Mouse (Mus musculus): Measurements from ENCODE around the gene Phox2a. TPM values are rescaled to one million over a fixed set of nuclear protein-coding genes. Genes with fewer than 3 reads are reported as not detected.

Phox2a gene
- polyA plus RNA-seq, 1 experiment from 2014 or later = 0.21 TPM

DNA sequence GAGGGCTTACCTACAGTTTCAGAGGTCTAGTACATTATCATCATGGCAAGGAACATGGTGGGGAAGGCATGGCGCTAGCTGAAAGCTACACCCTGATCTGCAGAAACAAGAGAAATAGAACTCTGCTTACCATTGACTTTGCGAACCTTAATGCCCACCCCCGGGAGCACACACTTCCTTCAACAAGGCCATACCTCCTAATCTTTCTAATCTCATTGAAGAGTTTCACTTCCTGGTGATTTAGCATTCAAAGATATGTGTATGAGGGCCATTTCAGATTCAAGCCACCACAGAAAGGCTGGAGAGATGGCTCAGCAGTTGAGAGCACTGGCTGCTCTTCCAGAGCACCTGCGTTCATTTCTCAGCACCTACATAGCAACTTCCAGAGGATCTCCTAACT, 39.0 kb downstream of the Phox2a start, which contains the start of gene Folr2:
Folr2 (minus strand) TSS at position 101 of the 400 bp plus-strand sequence.
- H3K36me3 ChIP-seq (ENCODE audit: control insufficient read depth, insufficient read depth, low read length) = no peaks in the 10 kb centered on the region
- no peaks in the 10 kb centered on the region for H3K27me3 ChIP-seq (ENCODE audit: control insufficient read depth, insufficient read depth, low read depth, low read length)
- no peaks in the 10 kb centered on the region for H3K9me3 ChIP-seq (replicated peaks; ENCODE audit: control insufficient read depth, low read length, poor library complexity, severe bottlenecking)
- ATAC-seq = no peak
- no peak within 1 kb of the TSS for H3K27ac ChIP-seq (ENCODE audit: low read length)
- no peak within 1 kb of the TSS for H3K9ac ChIP-seq (ENCODE audit: low read depth, low read length)
- no peak within 1 kb of the TSS for H3K4me3 ChIP-seq (ENCODE audit: low read depth, low read length)
- H3K4me2 ChIP-seq (ENCODE audit: low read length) = no peak within 1 kb of the TSS
- H3K4me1 ChIP-seq (ENCODE audit: control insufficient read depth, insufficient read depth, low read length) = no peaks in the 10 kb centered on the region
- 89% methylated on average over 4 of the region's 4 CpGs for WGBS

DNA sequence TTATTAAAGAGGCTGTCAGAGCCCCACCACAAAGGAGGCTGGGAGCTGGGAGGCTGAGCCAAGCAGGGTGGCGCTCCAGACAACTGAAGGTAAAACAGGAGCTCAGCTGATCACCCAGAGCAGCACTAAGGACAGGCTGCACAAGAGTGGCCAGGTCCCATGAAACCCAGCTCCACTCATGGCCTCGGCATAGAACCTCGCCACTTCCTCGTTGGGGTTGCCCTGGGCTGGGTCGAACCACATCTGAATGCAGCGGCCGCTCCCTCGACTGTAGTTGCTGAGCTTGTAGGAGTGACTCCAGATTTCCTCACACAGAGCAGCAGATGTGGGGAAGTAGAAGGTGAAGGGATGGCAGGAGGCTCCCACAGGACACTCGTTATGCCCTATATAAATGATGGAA, 40.2 kb downstream of the Phox2a start:
- Histone ChIP-seq H3K4me3 (ENCODE audit: low read depth, low read length) (no peak overlapping the region), H3K9ac (ENCODE audit: low read depth, low read length) (no peak overlapping the region), H3K9me3 (replicated peaks; ENCODE audit: control insufficient read depth, low read length, poor library complexity, severe bottlenecking) (no peaks in the 10 kb centered on the region), H3K27me3 (ENCODE audit: control insufficient read depth, insufficient read depth, low read depth, low read length) (no peaks in the 10 kb centered on the region), H3K4me1 (ENCODE audit: control insufficient read depth, insufficient read depth, low read length) (no peaks in the 10 kb centered on the region), H3K27ac (ENCODE audit: low read length) (no peak overlapping the region), H3K36me3 (ENCODE audit: control insufficient read depth, insufficient read depth, low read length) (no peaks in the 10 kb centered on the region), H3K4me2 (ENCODE audit: low read length) (no peak overlapping the region)
- no peak for ATAC-seq
- 83% methylated on average over 9 of the region's 9 CpGs for WGBS

DNA sequence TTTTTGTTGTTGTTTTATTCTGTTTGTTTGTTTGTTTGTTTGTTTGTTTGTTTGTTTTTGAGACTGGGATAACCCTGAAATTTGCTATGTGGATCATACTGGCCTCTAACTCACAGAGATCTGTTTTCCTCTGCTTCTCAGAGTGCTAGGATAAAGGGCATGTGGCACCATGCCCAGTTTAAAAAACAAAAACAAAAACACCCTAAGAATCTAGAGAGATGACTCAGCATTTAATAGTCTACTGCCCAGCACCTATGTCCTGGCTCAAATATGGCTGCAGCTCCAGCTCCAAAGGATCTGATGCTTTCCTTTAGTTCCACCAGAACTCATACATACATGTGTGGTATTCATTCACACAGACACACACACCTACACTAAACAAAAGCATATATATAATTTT, 42.9 kb downstream of the Phox2a start:
- H3K27ac ChIP-seq (ENCODE audit: low read length) = no peak overlapping the region

DNA sequence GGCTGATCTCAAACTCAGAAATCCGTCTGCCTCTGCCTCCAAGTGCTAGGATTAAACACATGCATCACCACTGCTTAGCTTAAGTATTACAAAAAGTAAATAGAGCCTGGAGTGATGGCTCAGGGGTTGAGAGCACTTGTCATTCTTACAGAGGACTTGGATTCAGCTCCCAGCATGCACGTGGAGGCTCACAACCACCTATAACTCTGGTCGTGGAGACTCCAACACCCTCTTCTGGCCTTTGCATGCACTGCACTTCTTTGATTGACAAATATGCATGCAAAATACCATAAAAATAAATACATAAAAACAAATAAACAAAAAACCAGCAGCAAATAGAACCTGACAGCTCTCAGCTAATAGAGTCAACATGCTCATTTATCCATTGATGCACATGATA, 44.2 kb downstream of the Phox2a start:
- H3K27me3 ChIP-seq (ENCODE audit: control insufficient read depth, insufficient read depth, low read depth, low read length) = no peaks in the 10 kb centered on the region
- no peak overlapping the region for H3K4me3 ChIP-seq (ENCODE audit: low read depth, low read length)
- no peak for ATAC-seq
- no peak overlapping the region for H3K9ac ChIP-seq (ENCODE audit: low read depth, low read length)
- no peaks in the 10 kb centered on the region for H3K9me3 ChIP-seq (replicated peaks; ENCODE audit: control insufficient read depth, low read length, poor library complexity, severe bottlenecking)
- 68% methylated on average over 3 of the region's 3 CpGs for WGBS
- no peak overlapping the region for H3K4me2 ChIP-seq (ENCODE audit: low read length)
- H3K4me1 ChIP-seq (ENCODE audit: control insufficient read depth, insufficient read depth, low read length) = no peaks in the 10 kb centered on the region
- H3K36me3 ChIP-seq (ENCODE audit: control insufficient read depth, insufficient read depth, low read length) = no peaks in the 10 kb centered on the region
- no peak overlapping the region for H3K27ac ChIP-seq (ENCODE audit: low read length)

More for the DNA sequence above, 42.9 kb downstream of the Phox2a start:
- H3K4me1 ChIP-seq (ENCODE audit: control insufficient read depth, insufficient read depth, low read length) = no peaks in the 10 kb centered on the region
- no peak for ATAC-seq
- H3K4me3 ChIP-seq (ENCODE audit: low read depth, low read length) = no peak overlapping the region
- no peak overlapping the region for H3K9ac ChIP-seq (ENCODE audit: low read depth, low read length)
- no peak overlapping the region for H3K4me2 ChIP-seq (ENCODE audit: low read length)
- no peaks in the 10 kb centered on the region for H3K9me3 ChIP-seq (replicated peaks; ENCODE audit: control insufficient read depth, low read length, poor library complexity, severe bottlenecking)
- H3K36me3 ChIP-seq (ENCODE audit: control insufficient read depth, insufficient read depth, low read length) = no peaks in the 10 kb centered on the region
- H3K27me3 ChIP-seq (ENCODE audit: control insufficient read depth, insufficient read depth, low read depth, low read length) = no peaks in the 10 kb centered on the region

DNA sequence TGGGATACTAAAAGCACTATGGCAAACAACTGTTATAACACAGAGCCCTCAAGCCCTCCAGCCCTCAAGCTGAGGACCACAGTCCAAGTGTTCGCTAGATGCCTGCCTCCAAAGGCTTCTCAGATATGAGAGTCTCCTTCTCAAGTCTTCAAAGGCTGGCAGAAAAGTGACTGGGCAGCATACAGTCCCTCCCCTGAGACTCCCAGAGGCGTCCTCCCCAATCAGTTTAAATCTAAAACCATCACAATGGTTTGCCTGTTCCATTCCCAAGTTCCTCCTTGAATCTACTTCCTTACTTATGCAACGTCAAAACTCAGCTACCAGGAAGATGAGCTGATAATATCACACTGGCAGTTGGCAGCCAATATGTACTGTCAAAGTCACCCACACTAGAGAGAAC, 45.3 kb downstream of the Phox2a start, which contains the start of gene Anapc15:
Anapc15 (plus strand) TSS at position 301 of the 400 bp plus-strand sequence.
- Histone ChIP-seq H3K27ac (ENCODE audit: low read length) (no peak within 1 kb of the TSS), H3K9me3 (replicated peaks; ENCODE audit: control insufficient read depth, low read length, poor library complexity, severe bottlenecking) (no peaks in the 10 kb centered on the region), H3K9ac (ENCODE audit: low read depth, low read length) (no peak within 1 kb of the TSS), H3K4me1 (ENCODE audit: control insufficient read depth, insufficient read depth, low read length) (no peaks in the 10 kb centered on the region), H3K4me2 (ENCODE audit: low read length) (no peak within 1 kb of the TSS), H3K4me3 (ENCODE audit: low read depth, low read length) (no peak within 1 kb of the TSS), H3K36me3 (ENCODE audit: control insufficient read depth, insufficient read depth, low read length) (no peaks in the 10 kb centered on the region), H3K27me3 (ENCODE audit: control insufficient read depth, insufficient read depth, low read depth, low read length) (no peaks in the 10 kb centered on the region)
- 81% methylated on average over 3 of the region's 3 CpGs for WGBS
- no peak for ATAC-seq

DNA sequence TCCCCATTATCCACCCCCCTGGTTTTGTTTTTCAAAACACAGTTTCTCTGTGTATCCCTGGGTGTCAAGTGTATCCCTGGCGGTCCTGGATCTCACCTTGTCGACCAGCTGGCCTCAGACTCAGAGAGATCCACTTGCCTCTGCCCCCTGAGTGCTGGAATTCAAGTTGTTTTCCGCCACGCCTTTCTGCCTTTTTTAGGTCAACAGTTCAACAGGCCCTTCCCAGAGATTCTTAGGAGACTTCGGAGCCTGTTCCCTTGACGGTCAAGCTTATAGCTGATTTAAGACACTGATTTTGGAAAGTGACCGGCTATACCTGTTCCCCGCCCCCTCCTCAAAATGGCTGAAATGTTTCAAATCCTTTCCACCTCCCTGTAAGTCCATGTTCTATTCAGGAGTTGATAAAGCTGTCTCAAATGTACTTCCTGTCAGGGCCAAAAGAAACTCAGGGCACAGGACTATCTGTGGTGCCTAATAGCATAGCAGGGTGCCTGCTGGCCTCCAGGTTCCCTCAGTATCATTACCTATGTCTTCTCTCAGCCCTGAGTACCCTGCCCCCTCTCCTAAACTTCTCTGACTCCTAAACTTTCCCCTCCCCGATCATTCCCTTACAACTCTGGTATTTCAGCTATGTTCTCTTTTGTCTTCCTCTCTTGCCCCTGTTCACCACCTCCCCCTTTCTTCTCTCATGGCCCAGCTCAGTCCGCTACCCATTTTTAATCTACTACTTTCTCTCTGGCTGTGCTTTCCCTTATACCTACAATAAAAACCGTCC, 48.6 kb downstream of the Phox2a start:
- no peak overlapping the region for H3K9ac ChIP-seq (ENCODE audit: low read depth, low read length)
- no peak for ATAC-seq
- no peak overlapping the region for H3K27ac ChIP-seq (ENCODE audit: low read length)
- no peaks in the 10 kb centered on the region for H3K27me3 ChIP-seq (ENCODE audit: control insufficient read depth, insufficient read depth, low read depth, low read length)
- H3K4me1 ChIP-seq (ENCODE audit: control insufficient read depth, insufficient read depth, low read length) = no peaks in the 10 kb centered on the region
- no peaks in the 10 kb centered on the region for H3K36me3 ChIP-seq (ENCODE audit: control insufficient read depth, insufficient read depth, low read length)
- H3K4me2 ChIP-seq (ENCODE audit: low read length) = no peak overlapping the region
- H3K9me3 ChIP-seq (replicated peaks; ENCODE audit: control insufficient read depth, low read length, poor library complexity, severe bottlenecking) = no peaks in the 10 kb centered on the region
- no peak overlapping the region for H3K4me3 ChIP-seq (ENCODE audit: low read depth, low read length)
- WGBS = 75% methylated on average over 11 of the region's 11 CpGs

DNA sequence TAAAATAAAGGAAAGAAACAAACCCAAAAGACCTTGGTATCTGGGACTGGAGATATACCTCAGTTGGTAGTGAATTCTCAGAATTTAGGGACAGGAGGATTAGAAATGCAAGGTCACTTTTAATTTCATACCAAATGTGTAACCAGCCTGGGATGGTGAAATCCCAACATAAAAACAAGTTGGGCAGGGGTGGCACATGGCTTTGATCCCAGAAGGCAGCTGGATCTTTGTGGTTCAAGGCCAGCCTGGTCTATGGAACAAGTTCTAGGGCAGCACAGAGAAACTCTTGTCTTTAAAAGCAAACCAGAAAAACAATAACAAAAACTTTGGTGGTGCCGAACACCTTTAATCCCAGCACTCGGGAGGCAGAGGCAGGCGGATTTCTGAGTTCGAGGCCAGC, 49.4 kb downstream of the Phox2a start:
- Histone ChIP-seq H3K27me3 (ENCODE audit: control insufficient read depth, insufficient read depth, low read depth, low read length) (no peaks in the 10 kb centered on the region), H3K36me3 (ENCODE audit: control insufficient read depth, insufficient read depth, low read length) (no peaks in the 10 kb centered on the region), H3K4me3 (ENCODE audit: low read depth, low read length) (no peak overlapping the region), H3K9ac (ENCODE audit: low read depth, low read length) (no peak overlapping the region), H3K4me1 (ENCODE audit: control insufficient read depth, insufficient read depth, low read length) (no peaks in the 10 kb centered on the region), H3K9me3 (replicated peaks; ENCODE audit: control insufficient read depth, low read length, poor library complexity, severe bottlenecking) (no peaks in the 10 kb centered on the region), H3K4me2 (ENCODE audit: low read length) (no peak overlapping the region), H3K27ac (ENCODE audit: low read length) (no peak overlapping the region)
- ATAC-seq = no peak
- WGBS = 95% methylated on average over 4 of the region's 4 CpGs

DNA sequence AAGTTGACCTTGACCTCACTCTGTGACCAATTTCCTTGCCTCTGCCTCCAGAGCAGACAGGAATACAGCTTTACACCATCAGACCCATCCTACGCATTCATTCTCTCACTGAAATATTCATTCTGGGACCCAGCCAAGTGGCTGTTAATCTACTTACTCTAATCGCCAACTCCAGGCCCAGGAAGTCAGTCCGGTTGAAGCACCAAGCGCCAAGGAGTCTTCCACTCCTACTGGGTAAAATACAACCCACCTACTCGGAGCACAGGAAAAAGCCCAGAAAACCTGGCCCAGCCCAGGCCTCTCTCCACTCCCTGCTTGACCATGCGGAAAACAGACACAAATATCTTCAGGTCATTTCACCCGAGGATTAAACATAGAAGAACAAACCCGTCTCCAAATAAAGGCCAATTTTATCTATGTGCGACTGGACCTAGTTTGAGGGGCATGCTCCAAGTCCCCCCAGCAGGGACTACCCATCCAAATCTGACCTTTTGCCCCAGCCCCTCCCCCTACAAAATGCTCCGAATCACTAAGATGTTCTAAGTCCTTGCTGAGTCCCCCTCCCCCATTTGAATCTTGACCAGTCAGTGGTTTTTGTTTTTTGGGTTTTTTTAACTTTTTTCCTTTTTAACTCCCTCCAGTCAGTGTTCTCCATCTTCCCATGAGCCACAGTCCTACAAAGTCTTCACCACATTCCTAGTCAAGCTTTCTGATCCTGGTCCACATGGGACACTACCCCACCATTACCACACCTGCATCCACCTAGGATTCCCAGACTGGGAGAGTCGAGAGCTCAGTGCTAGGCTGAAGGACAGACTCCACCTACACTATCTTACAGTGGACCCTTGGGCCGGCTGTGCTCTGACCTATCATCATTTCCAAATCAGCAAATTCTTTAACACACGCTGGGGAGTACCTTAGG, 50.4 kb downstream of the Phox2a start:
- no peaks in the 10 kb centered on the region for H3K27me3 ChIP-seq (ENCODE audit: control insufficient read depth, insufficient read depth, low read depth, low read length)
- ATAC-seq = 0 out of 2 replicates have a peak, but pooled peaks have one; percentile 3
- WGBS = 27% methylated on average over 13 of the region's 13 CpGs
- no peaks in the 10 kb centered on the region for H3K36me3 ChIP-seq (ENCODE audit: control insufficient read depth, insufficient read depth, low read length)
- H3K9me3 ChIP-seq (replicated peaks; ENCODE audit: control insufficient read depth, low read length, poor library complexity, severe bottlenecking) = no peaks in the 10 kb centered on the region
- H3K4me3 ChIP-seq (ENCODE audit: low read depth, low read length) = no peak overlapping the region
- no peak overlapping the region for H3K4me2 ChIP-seq (ENCODE audit: low read length)
- no peak overlapping the region for H3K9ac ChIP-seq (ENCODE audit: low read depth, low read length)
- H3K27ac ChIP-seq (ENCODE audit: low read length) = peak overlapping the region; percentile 18; the same call in 1 of the 2 replicates
- no peaks in the 10 kb centered on the region for H3K4me1 ChIP-seq (ENCODE audit: control insufficient read depth, insufficient read depth, low read length)

DNA sequence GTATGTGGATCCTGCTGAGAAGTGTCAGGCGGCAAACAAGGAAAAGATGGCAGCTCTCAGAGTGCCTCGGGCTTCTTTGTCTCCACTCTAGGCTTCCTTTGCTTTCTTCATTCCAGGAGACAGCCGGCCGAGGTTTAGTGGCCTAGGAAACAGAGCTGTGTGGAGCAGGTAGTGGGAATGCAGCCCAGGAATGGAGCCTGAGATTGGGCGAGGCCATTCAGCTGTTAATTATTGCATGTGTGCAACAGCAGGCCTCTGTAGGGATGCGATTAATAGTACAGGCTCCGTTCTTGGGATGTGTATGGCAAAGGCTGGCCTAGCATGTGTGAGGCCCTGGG, 51.0 kb downstream of the Phox2a start:
- H3K36me3 ChIP-seq (ENCODE audit: control insufficient read depth, insufficient read depth, low read length) = no peaks in the 10 kb centered on the region
- H3K27me3 ChIP-seq (ENCODE audit: control insufficient read depth, insufficient read depth, low read depth, low read length) = no peaks in the 10 kb centered on the region
- H3K27ac ChIP-seq (ENCODE audit: low read length) = peak overlapping the region; percentile 18; the same call in 1 of the 2 replicates
- H3K4me3 ChIP-seq (ENCODE audit: low read depth, low read length) = no peak overlapping the region
- no peaks in the 10 kb centered on the region for H3K9me3 ChIP-seq (replicated peaks; ENCODE audit: control insufficient read depth, low read length, poor library complexity, severe bottlenecking)
- no peak overlapping the region for H3K9ac ChIP-seq (ENCODE audit: low read depth, low read length)
- WGBS = 24% methylated on average over 7 of the region's 7 CpGs
- H3K4me1 ChIP-seq (ENCODE audit: control insufficient read depth, insufficient read depth, low read length) = no peaks in the 10 kb centered on the region
- H3K4me2 ChIP-seq (ENCODE audit: low read length) = no peak overlapping the region
- 0 out of 2 replicates have a peak, but pooled peaks have one; percentile 45 for ATAC-seq
